Mouse (Mus musculus): ENCODE data around the gene Nrp2. TPM values are rescaled to one million over a fixed set of nuclear protein-coding genes. Genes with fewer than 3 reads are reported as not detected.
A peak's percentile ranks its signal among the peaks of the same experiment; 100 is the strongest.

Nrp2 gene
- total RNA-seq (2022) = 10 to 100 TPM; 38.0 to 54.0 (median 45.8) TPM

GRCm38 (mm10) chr1:62703158-62704116, at the start of gene Nrp2:
TSS of gene Nrp2 (plus strand) at chr1:62703285.
- DNase-seq = peak; percentile 89

GRCm38 (mm10) chr1:62654436-62654835, 48.6 kb upstream of the Nrp2 start:
- DNase-seq = no peak

GRCm38 (mm10) chr1:62664960-62665645, 38.0 kb upstream of the Nrp2 start:
- peak; percentile 41 for DNase-seq

DNA sequence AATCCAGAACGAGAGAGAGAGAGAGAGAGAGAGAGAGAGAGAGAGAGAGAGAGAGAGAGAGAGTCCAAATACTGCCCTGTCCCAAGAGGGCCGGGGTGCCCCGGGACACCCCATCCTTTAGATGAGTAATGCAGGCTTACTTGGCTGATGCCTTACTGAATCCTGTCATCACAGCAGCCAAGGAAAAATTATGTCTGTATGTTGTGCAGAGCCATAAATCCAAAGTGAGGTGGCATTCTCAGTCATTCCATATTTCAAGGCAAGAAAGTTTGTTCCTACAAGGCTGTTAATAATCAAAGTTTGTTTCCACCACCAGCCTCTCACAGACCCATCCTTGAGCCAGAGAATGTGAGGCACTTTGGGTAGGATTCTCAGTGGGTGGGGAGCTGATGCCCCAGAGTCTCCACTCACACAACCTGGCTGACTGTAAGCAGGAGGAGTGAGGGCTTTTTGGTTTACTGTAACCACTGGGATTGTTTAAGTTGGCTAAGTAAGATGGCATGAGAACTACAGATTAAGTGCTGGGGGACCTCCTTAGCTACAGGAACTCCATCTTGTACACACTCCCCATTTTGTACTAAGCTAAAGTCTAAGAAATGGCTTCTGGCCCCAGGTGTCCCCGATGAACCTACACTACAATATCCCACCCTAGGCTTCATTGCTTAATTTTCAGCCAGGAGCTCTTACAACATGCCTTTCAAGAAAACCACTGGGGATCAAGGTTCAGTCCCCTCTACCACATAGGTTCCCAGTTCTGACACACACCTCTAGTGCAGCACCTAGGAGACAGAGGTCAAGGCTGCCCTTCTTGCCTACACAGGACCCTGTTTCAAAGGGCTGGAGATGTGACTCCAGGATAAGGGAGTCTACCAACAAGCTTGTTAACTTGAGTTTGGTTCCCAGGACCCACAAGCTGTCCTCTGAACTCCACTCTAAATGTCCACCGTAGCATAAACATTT, 37.0 kb upstream of the Nrp2 start:
- DNase-seq = no peak

GRCm38 (mm10) chr1:62666780-62667179, 36.3 kb upstream of the Nrp2 start:
- DNase-seq = no peak

DNA sequence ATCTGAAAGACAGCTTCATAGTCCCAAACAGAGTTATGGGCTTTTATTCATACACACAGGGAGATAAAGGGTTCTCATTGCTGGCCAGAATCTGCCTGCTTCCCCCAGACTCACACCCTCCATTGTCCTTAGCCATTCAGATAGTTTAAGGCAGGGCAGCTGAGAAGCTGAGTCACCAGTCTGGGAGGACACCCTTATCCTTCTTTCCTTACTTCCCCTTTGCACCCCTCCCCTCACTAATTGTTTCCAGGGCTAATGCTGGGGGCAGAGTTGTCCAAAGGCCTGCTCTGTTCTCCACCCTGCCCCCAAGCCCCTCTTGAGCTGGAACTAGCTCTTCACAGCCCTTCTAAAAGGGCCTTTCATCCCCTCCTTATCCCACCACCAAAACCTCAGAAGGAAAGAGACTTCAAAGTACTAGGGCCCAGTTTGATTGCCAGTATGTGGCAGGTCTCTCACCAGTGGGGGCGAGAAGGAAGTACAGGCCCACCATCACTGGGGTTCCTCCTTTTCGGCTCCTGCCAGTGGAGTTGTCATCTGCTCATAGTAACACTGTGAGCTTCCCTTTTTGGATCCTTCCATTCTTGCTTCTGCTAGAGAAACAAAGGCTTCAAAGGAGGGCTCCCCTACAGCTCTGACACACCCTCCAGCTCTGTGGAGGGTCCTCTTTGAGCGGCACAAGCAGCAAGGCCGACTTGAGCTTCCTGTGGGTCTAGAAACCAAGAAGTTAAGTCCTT, 24.3 kb upstream of the Nrp2 start:
- DNase-seq = no peak

GRCm38 (mm10) chr1:62679466-62679865, 23.6 kb upstream of the Nrp2 start:
- DNase-seq = no peak

- DNase-seq = no peak
Observed at GRCm38 (mm10) chr1:62682456-62683385, 20.4 kb upstream of the Nrp2 start.

- DNase-seq = no peak
Observed at GRCm38 (mm10) chr1:62683498-62683897, 19.6 kb upstream of the Nrp2 start.

DNA sequence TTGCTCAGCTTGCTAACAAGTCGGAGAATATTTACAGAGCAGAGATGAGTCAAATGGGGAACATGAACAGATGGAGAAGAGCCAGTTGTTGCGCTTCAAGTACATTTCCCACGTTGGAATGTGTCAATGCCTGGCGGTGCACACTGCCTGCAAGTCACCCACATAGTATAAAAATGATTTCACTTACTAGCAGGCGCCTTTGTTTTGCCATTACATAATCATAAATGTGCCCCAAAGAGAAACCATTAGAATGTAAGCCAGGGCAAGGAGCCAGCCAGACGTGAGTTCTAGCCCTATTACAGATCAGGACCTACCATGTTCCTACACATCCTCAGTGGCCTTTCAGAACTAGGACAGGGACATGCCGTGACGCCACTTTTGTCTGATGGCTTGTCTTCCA, 15.6 kb upstream of the Nrp2 start:
- DNase-seq = no peak

DNA sequence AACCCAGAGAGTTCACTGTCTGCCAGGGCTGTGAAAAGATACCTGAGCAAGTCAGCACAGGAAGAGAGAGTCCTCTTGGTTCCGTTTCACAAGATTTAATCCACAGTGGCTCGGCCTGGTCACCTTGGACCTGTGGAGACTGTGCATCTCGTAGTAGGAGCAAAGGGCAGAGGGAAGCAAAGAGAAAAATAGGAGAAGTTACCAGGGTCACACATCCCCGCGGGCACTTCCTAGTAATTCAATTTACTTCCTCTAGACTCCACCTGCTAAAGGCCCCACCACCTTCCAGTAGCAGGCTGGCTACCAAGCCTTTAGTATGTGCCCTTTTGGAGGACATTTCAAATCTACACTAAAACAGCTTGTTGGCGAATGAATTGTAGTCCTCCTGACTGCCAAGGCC, 11.9 kb upstream of the Nrp2 start:
- no peak for DNase-seq

DNA sequence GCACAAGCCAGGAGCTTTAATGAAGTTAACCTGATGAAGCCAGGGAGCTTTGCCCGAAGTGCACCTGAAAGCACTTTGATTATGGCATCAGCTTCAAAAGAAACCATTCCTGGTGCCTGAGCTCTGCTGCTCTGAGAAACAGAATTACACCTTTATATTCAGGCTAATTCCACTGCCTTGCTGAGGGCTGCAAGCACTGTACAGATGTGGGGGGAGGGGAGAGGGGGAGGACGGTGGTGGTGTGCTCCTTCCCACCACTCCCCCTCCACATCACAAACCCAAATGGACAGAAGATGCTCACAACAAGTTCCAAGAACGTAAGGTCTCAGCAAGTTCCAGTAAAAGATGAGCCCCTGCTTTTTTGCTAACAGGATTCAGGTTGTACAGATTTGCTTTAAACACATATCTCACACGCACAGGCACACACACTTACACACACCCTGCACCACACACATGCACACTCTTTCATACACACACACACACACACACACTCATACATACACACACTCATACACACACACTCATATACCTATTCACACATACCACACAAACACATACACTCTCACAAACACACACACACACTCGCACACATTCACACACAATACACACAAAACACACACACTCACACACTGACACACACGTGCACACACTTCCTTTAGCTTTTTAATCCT, 6.6 kb upstream of the Nrp2 start:
- no peak for DNase-seq

DNA sequence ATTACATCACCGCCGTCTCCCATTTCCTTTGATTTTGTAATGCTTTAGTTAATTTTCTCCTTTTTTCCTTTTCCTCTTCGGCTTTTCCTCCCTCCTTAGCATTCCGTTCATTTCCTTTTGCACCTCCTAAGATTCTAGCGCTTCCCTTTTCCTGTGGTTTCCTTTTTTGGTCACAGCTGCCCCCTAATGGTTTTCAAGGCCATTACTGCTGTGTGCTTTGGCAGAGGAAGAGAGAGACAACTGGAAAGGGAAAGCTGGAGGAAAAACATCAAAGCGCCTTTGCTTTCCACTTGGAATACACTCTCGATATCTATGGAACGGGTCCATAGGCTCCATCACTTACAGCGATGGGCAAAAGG, 6.1 kb upstream of the Nrp2 start:
- DNase-seq = no peak

DNA sequence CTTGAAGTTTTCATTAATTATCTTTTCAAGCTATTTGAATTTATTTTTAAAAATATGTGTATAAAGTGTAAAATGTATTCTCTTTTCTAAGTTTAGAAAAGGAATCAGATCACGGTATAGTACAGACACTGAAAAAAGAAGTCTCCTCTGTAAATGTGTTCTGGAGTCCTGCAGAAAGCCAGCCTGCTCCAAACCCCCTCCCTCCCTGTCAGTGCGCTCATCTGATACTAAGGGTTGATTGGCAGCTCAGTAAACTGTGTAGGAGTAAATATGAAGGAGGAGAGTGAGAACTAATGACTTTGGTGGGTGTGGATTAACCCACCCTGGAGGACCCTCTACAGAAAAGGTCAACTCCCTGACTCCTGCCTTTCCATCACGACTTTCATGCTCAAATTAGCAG, 5.7 kb upstream of the Nrp2 start:
- no peak for DNase-seq

GRCm38 (mm10) chr1:62699801-62700200, 3.3 kb upstream of the Nrp2 start:
- no peak for DNase-seq

DNA sequence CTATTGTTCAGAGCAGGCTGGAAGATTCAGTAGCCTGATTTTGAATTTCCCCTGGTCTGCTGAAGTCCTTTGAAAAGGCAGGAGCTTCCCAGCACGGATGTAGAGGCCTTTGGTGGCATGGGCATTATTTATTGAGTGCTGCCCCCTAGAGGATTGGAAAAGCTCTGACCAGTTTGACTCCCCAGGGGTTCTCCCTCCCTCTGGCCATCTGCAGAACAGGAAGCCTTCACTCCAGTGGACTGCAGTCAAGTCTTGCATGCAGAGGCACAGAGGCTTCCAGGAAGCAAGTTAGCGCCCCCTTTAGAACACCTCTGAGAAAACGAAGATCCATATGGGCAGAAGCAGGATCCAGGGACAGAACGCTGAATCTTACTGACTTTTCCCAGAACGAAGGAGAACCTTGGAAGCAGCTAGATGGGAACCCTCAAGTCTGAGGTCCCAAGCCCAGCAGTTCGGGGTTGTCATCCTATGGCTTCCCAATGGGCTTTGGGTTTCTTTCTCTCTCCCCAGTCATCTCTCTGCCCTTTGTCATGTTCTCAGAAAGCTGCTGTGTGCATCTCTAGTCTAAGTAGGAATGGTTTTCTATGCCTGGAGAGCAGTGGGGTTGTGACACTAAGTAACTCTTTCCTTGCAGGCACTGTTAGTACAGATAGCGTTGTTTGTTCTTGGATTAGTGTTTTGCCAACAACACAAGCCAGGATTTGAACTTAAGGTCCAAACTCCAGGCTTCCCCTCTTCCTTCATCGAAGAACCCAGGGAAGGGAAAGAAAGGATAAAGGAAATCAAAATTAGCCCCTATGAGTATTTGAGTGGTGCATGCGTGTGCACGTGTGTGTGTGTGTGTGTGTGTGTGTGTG, 1.8 kb upstream of the Nrp2 start:
- peak; percentile 83 for DNase-seq

DNA sequence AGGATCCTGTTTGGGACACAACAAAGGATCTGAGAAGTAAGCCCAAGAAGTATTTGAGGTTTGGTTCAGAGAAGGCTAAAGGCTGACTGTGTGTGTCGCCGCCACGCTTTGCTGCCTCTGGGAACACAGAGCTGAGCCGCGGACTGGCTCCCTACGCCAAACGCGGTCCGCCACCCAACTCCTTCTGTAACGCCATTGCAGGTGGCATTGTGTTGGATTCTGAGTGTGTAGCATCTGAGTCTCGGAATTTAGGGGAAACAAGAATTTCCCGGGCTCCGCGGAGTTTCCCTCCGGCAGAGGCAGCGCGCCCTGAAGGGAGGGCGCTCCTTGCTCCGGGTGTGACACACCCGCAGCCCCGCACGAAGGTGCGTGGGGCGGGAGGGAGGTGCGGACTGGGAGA, 342 bp upstream of the Nrp2 start:
- peak; percentile 13 for DNase-seq

GRCm38 (mm10) chr1:62704117-62704888, 1.2 kb downstream of the Nrp2 start:
- DNase-seq = no peak
